Mouse (Mus musculus): Measurements from ENCODE around the gene Mymx. TPM values are rescaled to one million over a fixed set of nuclear protein-coding genes. Genes with fewer than 3 reads are reported as not detected.

The Mymx gene
- not detected for polyA plus RNA-seq (2014; fragmentation: Illumina TruSeq; extraction: RNeasy Lipid Tissue Mini Kit (QIAGEN cat#74804); ENCODE audit: low read depth, low replicate concordance)

GRCm38 (mm10) chr17:45601877-45602304 is at the start of gene Mymx:
TSS of gene Mymx (minus strand) at chr17:45602102.

DNA sequence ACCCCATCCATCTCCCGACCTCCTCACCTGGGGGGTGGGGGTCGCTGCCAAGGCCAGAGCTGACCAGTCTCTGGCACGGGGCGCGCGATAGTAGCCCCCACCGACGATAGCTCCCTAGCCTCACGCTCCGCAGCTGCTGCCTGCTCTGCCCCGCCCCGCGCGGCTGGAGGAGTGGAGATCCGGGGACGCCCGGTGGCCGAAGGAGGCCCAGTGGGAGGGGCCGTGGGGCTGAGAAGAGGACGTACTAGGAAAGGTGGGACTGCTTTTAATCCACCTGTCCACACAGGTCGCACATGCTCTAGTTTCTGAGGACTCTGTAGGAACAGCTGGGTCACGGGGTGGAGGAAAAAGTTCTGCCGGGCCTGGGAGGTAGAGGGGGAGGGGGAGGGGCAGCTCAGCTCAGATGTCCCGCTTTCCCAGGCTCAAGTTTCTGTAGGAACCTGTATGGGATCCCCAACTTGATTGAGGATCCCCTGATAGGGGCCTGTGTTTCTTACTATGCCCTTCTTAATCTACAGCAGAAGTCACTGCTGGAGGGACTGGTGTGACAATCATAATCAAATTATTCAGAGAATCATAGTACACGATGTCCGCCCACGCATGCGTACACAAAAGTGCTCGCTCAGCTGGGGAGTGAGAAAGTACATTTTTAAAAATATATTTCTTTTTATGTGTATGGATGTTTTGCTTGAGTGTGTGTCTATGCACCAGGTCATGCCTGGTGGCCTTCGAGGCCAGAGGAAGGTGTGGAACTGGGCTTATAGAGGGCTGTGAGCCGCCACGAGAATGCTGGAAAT is 2.3 kb downstream of the Mymx start, which contains the start of gene Slc29a1:
Gene Slc29a1 (minus strand): TSS at position 161 of the 797 bp plus-strand sequence.

DNA sequence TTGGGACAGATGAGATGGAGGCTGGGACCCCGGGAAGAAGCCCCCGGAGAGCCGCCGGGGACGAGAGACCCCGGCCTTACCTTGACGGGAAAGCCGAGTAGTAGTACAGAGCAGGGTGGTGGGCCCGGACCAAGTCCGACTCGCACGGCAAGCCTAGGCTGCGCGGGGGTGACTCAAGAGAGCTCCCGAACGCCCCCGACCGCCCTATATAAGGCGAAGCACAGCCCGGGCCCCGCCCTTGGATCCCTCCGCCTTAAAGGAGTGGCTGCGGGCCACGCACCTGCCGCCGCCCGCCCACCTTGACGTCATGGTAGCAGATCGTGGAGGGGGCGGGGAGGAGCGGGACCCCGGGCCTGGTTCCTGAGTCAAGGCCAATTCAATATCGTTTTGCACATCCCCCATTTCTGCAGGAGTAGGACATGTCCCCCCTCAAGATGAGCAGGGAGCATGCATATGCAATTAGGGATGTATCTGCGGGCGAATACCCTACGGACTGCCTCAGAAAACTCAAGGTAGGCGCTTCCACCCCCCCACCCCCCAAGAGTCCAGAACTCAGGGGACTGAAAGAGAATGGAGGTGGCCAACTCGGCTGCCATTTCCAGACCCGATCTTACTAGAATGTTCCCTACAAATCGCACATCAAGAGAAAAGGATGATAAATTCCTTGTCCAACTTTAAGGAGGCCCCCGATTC is 28.7 kb downstream of the Mymx start, which contains the start of gene Hsp90ab1:
Gene Hsp90ab1 (minus strand): TSS at position 185 of the 693 bp plus-strand sequence.

DNA sequence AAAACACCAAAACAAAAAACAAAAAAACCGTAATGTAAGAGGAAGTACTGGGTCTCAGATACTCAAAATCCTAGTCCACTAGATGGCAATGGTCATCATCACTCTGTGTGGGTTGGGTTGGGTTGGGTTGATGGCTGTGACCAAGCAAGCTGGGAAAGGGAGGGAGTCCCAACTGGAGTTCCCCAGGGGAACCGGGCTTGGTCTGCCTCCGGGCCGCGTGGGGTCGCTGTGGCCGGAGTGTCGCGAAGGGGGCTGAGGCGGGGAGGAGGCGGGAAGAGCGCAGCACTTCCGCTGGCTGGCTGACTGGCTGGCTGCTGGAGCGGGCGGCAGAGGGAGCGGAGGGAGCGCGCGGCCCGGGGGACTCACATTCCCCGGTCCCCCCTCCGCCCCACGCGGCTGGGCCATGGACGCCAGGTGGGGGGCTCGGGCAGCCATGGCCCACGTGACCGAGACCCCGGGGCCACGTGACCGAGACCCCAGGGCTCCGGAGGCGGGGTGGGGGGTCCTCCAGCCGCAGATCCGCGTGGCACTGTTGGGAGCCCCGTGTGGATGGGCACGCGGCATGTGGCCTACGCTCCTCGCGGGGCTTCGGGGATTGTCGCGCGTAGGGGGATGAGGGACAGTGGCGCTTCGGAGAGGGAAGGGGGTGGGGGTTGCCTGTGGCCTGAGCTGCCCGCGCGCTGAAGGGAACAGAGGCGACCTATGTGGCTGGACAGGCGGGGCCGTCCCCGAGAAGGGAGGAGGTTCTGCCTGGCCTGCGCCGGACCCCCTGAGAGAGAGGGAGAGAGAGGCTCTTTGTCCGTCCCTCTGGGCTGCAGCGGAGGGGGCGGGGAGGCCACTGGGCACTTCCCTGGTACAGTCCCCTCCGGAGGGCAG is 38.0 kb downstream of the Mymx start, which contains the start of gene Slc35b2:
Gene Slc35b2 (plus strand): TSS at position 220 of the 876 bp plus-strand sequence.

GRCm38 (mm10) chr17:45555452-45556106 is 46.3 kb downstream of the Mymx start, which contains the start of gene Nfkbie:
TSS of gene Nfkbie (plus strand) at chr17:45555703.

Other genes starting within 250 kb of the Mymx start
- 61.1 TPM for gene Cdc5l, start 168.4 kb downstream of the Mymx start, polyA plus RNA-seq (2014; fragmentation: Illumina TruSeq; extraction: RNeasy Lipid Tissue Mini Kit (QIAGEN cat#74804); ENCODE audit: low read depth, low replicate concordance)
- gene Spats1, start 126.7 kb downstream of the Mymx start, polyA plus RNA-seq (2014; fragmentation: Illumina TruSeq; extraction: RNeasy Lipid Tissue Mini Kit (QIAGEN cat#74804); ENCODE audit: low read depth, low replicate concordance): 31.2 TPM
- gene Aars2, start 95.3 kb downstream of the Mymx start, polyA plus RNA-seq (2014; fragmentation: Illumina TruSeq; extraction: RNeasy Lipid Tissue Mini Kit (QIAGEN cat#74804); ENCODE audit: low read depth, low replicate concordance): 0.27 TPM
- gene Tcte1, start 78.7 kb downstream of the Mymx start, polyA plus RNA-seq (2014; fragmentation: Illumina TruSeq; extraction: RNeasy Lipid Tissue Mini Kit (QIAGEN cat#74804); ENCODE audit: low read depth, low replicate concordance): 64.6 TPM
- 0.06 TPM for gene Tmem151b, start 52.4 kb downstream of the Mymx start, polyA plus RNA-seq (2014; fragmentation: Illumina TruSeq; extraction: RNeasy Lipid Tissue Mini Kit (QIAGEN cat#74804); ENCODE audit: low read depth, low replicate concordance)
- gene Nfkbie, start 46.4 kb downstream of the Mymx start, polyA plus RNA-seq (2014; fragmentation: Illumina TruSeq; extraction: RNeasy Lipid Tissue Mini Kit (QIAGEN cat#74804); ENCODE audit: low read depth, low replicate concordance): 0.46 TPM
- gene Slc35b2, start 38.2 kb downstream of the Mymx start, polyA plus RNA-seq (2014; fragmentation: Illumina TruSeq; extraction: RNeasy Lipid Tissue Mini Kit (QIAGEN cat#74804); ENCODE audit: low read depth, low replicate concordance): 2.5 TPM
- gene Hsp90ab1, start 28.8 kb downstream of the Mymx start, polyA plus RNA-seq (2014; fragmentation: Illumina TruSeq; extraction: RNeasy Lipid Tissue Mini Kit (QIAGEN cat#74804); ENCODE audit: low read depth, low replicate concordance): 429 TPM
- gene Slc29a1, start 2.5 kb downstream of the Mymx start, polyA plus RNA-seq (2014; fragmentation: Illumina TruSeq; extraction: RNeasy Lipid Tissue Mini Kit (QIAGEN cat#74804); ENCODE audit: low read depth, low replicate concordance): 13.7 TPM
- gene Capn11, start 57.2 kb upstream of the Mymx start, polyA plus RNA-seq (2014; fragmentation: Illumina TruSeq; extraction: RNeasy Lipid Tissue Mini Kit (QIAGEN cat#74804); ENCODE audit: low read depth, low replicate concordance): 23.4 TPM
- not detected for gene Mrpl14, start 84.2 kb upstream of the Mymx start, polyA plus RNA-seq (2014; fragmentation: Illumina TruSeq; extraction: RNeasy Lipid Tissue Mini Kit (QIAGEN cat#74804); ENCODE audit: low read depth, low replicate concordance)
- gene Tmem63b, start 84.8 kb upstream of the Mymx start, polyA plus RNA-seq (2014; fragmentation: Illumina TruSeq; extraction: RNeasy Lipid Tissue Mini Kit (QIAGEN cat#74804); ENCODE audit: low read depth, low replicate concordance): 0.27 TPM
- 0.73 TPM for gene 1600014C23Rik, start 131.7 kb upstream of the Mymx start, polyA plus RNA-seq (2014; fragmentation: Illumina TruSeq; extraction: RNeasy Lipid Tissue Mini Kit (QIAGEN cat#74804); ENCODE audit: low read depth, low replicate concordance)